Mouse (Mus musculus) intestine, embryonic 15.5 days (tissue): ENCODE measurements around the gene Hhat. TPM values are rescaled to one million over a fixed set of nuclear protein-coding genes. Genes with fewer than 3 reads are reported as not detected.

Source experiments
- ATAC-seq: fragments of 200-750 bp; cut with Nextera tagmentation; 2 replicates; pipeline ENCODE4 v1.8.0; 2017; ENCODE audit warnings: moderate TSS enrichment, moderate library complexity
- H3K27ac ChIP-seq: fragments of 300-500 bp; sonication (generic); 2 replicates; pipeline ENCODE4 v1.5.1; 2015; ENCODE audit warnings: mild to moderate bottlenecking, inconsistent platforms
- H3K27me3 ChIP-seq: fragments of 300-500 bp; sonication (generic); replicated peaks from 2 replicates; pipeline ENCODE4 v1.6.1; 2015; ENCODE audit warnings: inconsistent platforms
- H3K36me3 ChIP-seq: fragments of 300-500 bp; sonication (generic); 2 replicates; pipeline ENCODE4 v1.6.1; 2015; ENCODE audit warnings: inconsistent platforms
- H3K4me1 ChIP-seq: fragments of 300-500 bp; sonication (generic); replicated peaks from 2 replicates; pipeline ENCODE4 v1.6.1; 2015; ENCODE audit warnings: inconsistent platforms
- H3K4me2 ChIP-seq: fragments of 300-500 bp; sonication (generic); replicated peaks from 2 replicates; pipeline ENCODE4 v1.6.1; 2015; ENCODE audit warnings: mild to moderate bottlenecking, inconsistent platforms
- H3K4me3 ChIP-seq: fragments of 300-500 bp; sonication (generic); replicated peaks from 2 replicates; pipeline ENCODE4 v1.5.1; 2015; ENCODE audit warnings: inconsistent platforms
- H3K9ac ChIP-seq: fragments of 300-500 bp; sonication (generic); 2 replicates; pipeline ENCODE4 v1.6.1; 2015; ENCODE audit warnings: inconsistent platforms
- H3K9me3 ChIP-seq: fragments of 300-500 bp; sonication (generic); 2 replicates; pipeline ENCODE4 v1.6.1; 2016; ENCODE audit warnings: inconsistent platforms
- WGBS: fragments of 180-500 bp; shearing (Covaris S2); methylation state at CpG from one replicate; pipeline ENCODE4 v1.1.7; 2015; 5-methylcytosine and 5-hydroxymethylcytosine counted together
- polyA plus RNA-seq: library from polyadenylated mRNA; unstranded; fragments of >200 nt; fragmentation: Nextera tagmentation; extraction: Ambion mirVana; gene quantifications from 2 replicates; pipeline ENCODE4 v1.2.1, GENCODE M21; 2015

The Hhat gene
- polyA plus RNA-seq, 1 experiment from 2014 or later, result 9.7 TPM

DNA sequence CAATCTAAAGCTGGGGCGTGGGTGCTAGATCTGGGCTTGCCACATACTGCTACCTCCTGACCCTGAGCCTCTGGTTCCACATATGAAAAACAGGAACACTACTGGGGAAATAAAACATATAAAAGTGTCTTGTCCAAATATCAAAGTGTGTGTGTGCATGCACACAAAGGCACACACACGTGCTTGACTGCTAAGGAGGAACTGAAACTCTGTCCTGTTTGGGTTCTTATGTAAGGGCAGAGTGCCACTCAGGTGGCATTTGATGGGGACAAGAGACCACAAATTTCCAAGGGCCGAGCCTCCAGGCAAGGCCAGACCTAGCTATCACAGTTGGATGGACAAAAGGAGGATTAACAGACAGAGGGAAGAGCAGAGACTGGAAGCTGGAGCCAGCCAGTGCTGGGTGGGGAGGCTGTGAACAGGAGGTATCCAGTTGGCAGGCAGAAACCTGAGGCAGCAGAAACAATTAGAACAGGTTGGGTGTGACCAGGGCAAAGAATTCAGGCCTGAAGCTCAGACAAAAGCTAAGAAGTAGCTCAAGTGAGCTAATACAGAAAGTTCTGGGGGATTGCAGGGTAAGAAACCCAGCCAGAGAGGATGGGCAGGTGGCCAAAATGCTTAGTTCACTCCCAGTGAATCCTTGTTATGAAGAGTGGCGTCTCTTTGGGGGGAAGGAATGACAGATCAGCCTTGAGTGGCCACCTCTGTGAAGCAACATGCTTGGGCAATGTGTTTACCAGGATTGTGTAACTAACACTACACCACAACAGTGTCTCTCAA is 321.3 kb downstream of the Hhat start:
- no peaks in the 10 kb centered on the region for H3K4me1 ChIP-seq
- 66% methylated on average over 4 of the region's 4 CpGs for WGBS
- H3K9ac ChIP-seq, result no peak overlapping the region
- no peaks in the 10 kb centered on the region for H3K9me3 ChIP-seq
- no peak overlapping the region for H3K27ac ChIP-seq
- H3K36me3 ChIP-seq, result no peaks in the 10 kb centered on the region
- no peak overlapping the region for H3K4me2 ChIP-seq
- ATAC-seq, result no peak
- H3K27me3 ChIP-seq, result no peaks in the 10 kb centered on the region
- H3K4me3 ChIP-seq, result no peak overlapping the region

DNA sequence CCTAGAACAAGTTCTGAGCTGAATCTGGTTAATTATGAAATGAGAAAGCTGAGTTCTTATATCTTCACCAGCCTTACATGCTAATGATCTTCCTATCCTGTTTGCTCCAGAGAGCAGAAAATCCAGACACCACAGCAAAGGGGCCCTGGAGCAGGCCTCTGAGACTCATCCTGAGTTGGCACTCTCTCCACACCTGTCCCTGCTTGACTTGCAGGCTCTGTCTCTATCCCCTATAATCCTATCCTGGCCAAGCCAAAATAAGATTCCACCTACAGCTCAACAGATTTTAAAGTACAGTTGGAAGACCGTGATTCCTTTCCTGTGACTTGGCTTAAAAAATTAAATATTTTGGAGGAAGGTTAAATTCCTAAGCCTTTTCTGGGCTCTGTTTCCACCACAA is 322.5 kb downstream of the Hhat start:
- no peak overlapping the region for H3K27ac ChIP-seq
- no peak for ATAC-seq
- 80% methylated on average over 1 of the region's 1 CpGs for WGBS
- no peak overlapping the region for H3K4me3 ChIP-seq
- no peak overlapping the region for H3K9ac ChIP-seq
- no peaks in the 10 kb centered on the region for H3K27me3 ChIP-seq
- no peak overlapping the region for H3K4me2 ChIP-seq
- H3K36me3 ChIP-seq, result no peaks in the 10 kb centered on the region
- no peaks in the 10 kb centered on the region for H3K4me1 ChIP-seq
- no peaks in the 10 kb centered on the region for H3K9me3 ChIP-seq

DNA sequence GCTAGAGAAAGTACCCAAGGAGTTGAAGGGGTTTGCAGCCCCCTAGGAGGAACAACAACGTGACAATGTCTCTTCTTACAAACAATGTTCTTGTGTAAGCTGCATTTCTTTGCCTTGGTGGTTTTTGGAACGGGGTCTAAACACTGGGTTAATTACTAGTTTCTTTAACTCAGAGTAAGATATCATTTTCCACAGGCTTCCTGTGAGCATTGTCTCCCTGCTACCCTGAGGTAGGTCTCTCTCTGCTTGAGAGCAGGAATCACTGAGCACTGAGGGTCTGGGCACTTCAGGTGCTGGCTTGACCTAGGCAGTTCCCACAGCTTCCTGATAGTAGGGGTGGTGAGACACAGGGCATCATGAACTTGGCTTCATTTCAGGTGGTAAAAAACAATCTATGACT is 323.4 kb downstream of the Hhat start:
- H3K27me3 ChIP-seq, result no peaks in the 10 kb centered on the region
- H3K4me1 ChIP-seq, result no peaks in the 10 kb centered on the region
- H3K9ac ChIP-seq, result no peak overlapping the region
- no peak overlapping the region for H3K27ac ChIP-seq
- no peaks in the 10 kb centered on the region for H3K36me3 ChIP-seq
- no peak for ATAC-seq
- no peak overlapping the region for H3K4me3 ChIP-seq
- H3K9me3 ChIP-seq, result no peaks in the 10 kb centered on the region
- 72% methylated on average over 2 of the region's 2 CpGs for WGBS
- H3K4me2 ChIP-seq, result no peak overlapping the region

Other genes with a start within 250 kb of the Hhat start
- 12.8 and 14.2 TPM in 2 replicates for gene Sertad4, start 84.5 kb upstream of the Hhat start, polyA plus RNA-seq